Mouse (Mus musculus) heart, embryonic 14.5 days (tissue): ENCODE measurements around the gene Galr3. TPM values are rescaled to one million over a fixed set of nuclear protein-coding genes. Genes with fewer than 3 reads are reported as not detected.

Source experiments
- ATAC-seq: fragments of 200-750 bp; cut with Nextera tagmentation; 2 replicates; pipeline ENCODE4 v1.8.0; 2017; ENCODE audit warnings: low read depth, moderate TSS enrichment; ENCODE audit not compliant: insufficient number of reproducible peaks, insufficient read depth, low FRiP score
- H3K27ac ChIP-seq, 2 experiments: fragments of 200-500 bp in 1 of 2; fragments of 300-500 bp in 1 of 2; sonication (generic) in 1 of 2; replicated peaks in 1 of 2; 2 replicates each; pipeline ENCODE4 v1.5.1; 2012 to 2014; ENCODE audit warnings: low read depth in 2 of 2, low read length in 2 of 2, control low read depth in 1 of 2, mild to moderate bottlenecking in 1 of 2, mixed read lengths in 1 of 2; ENCODE audit not compliant: control insufficient read depth in 1 of 2, insufficient read depth in 1 of 2
- H3K27me3 ChIP-seq: fragments of 300-500 bp; sonication (generic); 2 replicates; pipeline ENCODE4 v1.6.1; 2014; ENCODE audit warnings: mild to moderate bottlenecking, low read length, control low read depth; ENCODE audit not compliant: control insufficient read depth, insufficient read depth
- H3K36me3 ChIP-seq: fragments of 300-500 bp; sonication (generic); 2 replicates; pipeline ENCODE4 v1.6.1; 2014; ENCODE audit warnings: mild to moderate bottlenecking, control low read depth, low read length, mixed read lengths; ENCODE audit not compliant: control insufficient read depth, insufficient read depth
- H3K4me1 ChIP-seq, 2 experiments: fragments of 200-500 bp in 1 of 2; fragments of 300-500 bp in 1 of 2; sonication (generic) in 1 of 2; 2 replicates each; pipeline ENCODE4 v1.6.1; 2012 to 2014; ENCODE audit warnings: low read length in 2 of 2, control low read depth in 1 of 2, mixed read lengths in 1 of 2; ENCODE audit not compliant: control insufficient read depth in 2 of 2, insufficient read depth in 2 of 2
- H3K4me2 ChIP-seq: fragments of 300-500 bp; sonication (generic); 2 replicates; pipeline ENCODE4 v1.6.1; 2014; ENCODE audit warnings: mild to moderate bottlenecking, low read length
- H3K4me3 ChIP-seq, 2 experiments: fragments of 200-500 bp in 1 of 2; fragments of 300-500 bp in 1 of 2; sonication (generic) in 1 of 2; 2 replicates each; pipeline ENCODE4 v1.5.1; 2012 to 2014; ENCODE audit warnings: low read length in 2 of 2, mild to moderate bottlenecking in 2 of 2, control low read depth in 1 of 2, low read depth in 1 of 2, moderate library complexity in 1 of 2; ENCODE audit not compliant: control insufficient read depth in 1 of 2, insufficient read depth in 1 of 2
- H3K9ac ChIP-seq: fragments of 300-500 bp; sonication (generic); 2 replicates; pipeline ENCODE4 v1.6.1; 2014; ENCODE audit warnings: mild to moderate bottlenecking, low read length
- H3K9me3 ChIP-seq: fragments of 300-500 bp; sonication (generic); 2 replicates; pipeline ENCODE4 v1.6.1; 2016; ENCODE audit warnings: low read length, control low read depth; ENCODE audit not compliant: control insufficient read depth
- WGBS: fragments of 180-500 bp; shearing (Covaris S2); extraction: QIAGEN DNeasy Blood & Tissue Kit; methylation state at CpG from one replicate; pipeline ENCODE4 v1.1.7; 2014; 5-methylcytosine and 5-hydroxymethylcytosine counted together
- polyA plus RNA-seq: library from polyadenylated mRNA; unstranded; fragments of >200 nt; fragmentation: Nextera tagmentation; extraction: Ambion mirVana; gene quantifications from 2 replicates; pipeline ENCODE4 v1.2.1, GENCODE M21; 2014

Galr3 gene
- polyA plus RNA-seq, 1 experiment from 2014 or later: not detected

DNA sequence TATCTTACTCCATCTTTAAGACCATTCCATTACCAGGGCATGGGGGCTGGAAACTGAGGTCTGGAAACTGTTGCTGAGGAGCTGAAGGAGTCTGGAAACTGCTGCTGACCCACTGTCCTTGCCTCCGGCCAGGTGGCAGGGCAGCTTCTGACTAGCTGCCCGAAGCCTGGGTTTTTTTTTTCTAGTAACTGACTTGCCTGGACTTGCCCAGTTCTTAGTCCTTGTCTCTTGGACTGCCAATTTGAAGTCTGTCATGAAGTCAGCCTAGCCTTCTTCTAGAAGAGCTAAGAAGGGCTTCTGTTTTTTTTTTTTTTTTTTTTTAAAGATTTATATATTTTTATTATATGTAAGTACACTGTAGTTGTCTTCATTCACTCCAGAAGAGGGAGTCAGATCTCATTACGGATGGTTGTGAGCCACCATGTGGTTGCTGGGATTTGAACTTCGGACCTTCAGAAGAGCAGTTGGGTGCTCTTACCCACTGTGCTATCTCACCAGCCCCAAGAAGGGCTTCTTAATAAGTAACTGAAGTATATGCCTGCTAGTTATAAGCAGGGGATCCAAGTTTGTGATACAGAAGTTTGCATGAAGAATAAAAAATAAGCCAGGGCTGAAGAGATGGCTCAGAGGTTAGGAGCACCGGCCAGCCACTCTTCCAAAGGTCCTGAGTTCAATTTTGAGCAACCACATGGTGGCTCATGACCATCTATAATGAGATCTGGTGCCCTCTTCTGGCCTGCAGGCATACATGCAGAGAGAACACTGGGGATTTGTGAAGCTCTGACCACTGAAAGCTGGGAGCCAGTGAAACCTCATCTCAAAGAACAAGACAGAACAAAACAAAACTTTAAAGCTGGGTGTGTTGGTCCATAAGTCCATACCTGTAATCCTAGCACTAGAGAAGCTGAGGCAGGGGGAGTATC is 29.7 kb downstream of the Galr3 start:
- no peak for ATAC-seq
- 62% methylated on average over 5 of the region's 5 CpGs for WGBS
- H3K27me3 ChIP-seq: no peaks in the 10 kb centered on the region
- H3K4me2 ChIP-seq: no peak overlapping the region
- H3K27ac ChIP-seq: no peak overlapping the region
- H3K36me3 ChIP-seq: peaks cover 1% of the 10 kb centered on the region
- peaks cover 10 to 12% of the 10 kb centered on the region in 2 experiments for H3K4me1 ChIP-seq
- H3K9ac ChIP-seq: 0 out of 2 replicates have a peak overlapping the region, but pooled peaks have one; percentile 12
- H3K4me3 ChIP-seq: no peak overlapping the region
- no peaks in the 10 kb centered on the region for H3K9me3 ChIP-seq

DNA sequence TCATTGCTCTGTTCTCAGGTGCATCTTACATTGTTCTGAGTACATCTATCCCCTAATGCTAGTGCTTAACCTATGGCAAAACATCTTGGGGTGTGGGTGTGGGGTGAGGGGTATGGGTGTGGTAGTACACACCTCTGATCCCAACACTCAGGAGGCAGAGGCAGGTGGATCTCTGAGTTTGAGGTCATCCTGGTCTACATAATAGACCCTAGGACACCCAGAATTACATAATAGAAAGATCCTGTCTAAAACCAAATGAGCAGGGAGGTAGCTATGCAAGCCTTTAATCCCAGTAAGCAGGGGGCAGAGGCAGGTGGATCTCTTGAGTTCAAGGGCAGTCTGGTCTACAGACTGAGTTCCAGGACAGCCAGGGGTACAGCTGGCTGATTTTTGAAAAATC is 32.1 kb downstream of the Galr3 start:
- Histone ChIP-seq H3K27me3 (no peaks in the 10 kb centered on the region), H3K4me3 (no peak overlapping the region), H3K36me3 (peaks cover 25% of the 10 kb centered on the region), H3K4me2 (no peak overlapping the region), H3K4me1 (peaks cover 9 to 10% of the 10 kb centered on the region in 2 experiments), H3K9me3 (no peaks in the 10 kb centered on the region), H3K27ac (no peak overlapping the region), H3K9ac (no peak overlapping the region)
- no peak for ATAC-seq

DNA sequence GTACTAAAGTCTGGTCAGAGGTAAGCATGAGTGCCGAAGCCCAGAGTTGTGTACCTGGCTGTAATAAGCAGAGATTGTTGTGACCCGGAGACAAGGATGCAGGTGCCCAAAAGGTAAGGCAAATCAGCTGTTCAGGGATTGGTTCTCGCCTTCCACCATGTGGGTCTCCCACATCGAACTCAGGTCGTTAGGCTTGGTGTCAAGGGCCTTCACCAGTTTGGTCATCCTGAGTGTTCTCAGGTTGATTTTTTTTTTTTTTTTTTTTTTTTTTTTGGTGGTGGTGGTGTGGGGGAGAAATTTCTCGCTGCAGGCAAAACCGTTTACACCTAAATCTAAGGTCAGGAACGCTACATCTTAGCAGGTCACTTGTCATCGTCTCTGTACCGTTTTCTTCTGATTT is 32.8 kb downstream of the Galr3 start:
- 27% methylated on average over 10 of the region's 10 CpGs for whole genome bisulfite sequencing

DNA sequence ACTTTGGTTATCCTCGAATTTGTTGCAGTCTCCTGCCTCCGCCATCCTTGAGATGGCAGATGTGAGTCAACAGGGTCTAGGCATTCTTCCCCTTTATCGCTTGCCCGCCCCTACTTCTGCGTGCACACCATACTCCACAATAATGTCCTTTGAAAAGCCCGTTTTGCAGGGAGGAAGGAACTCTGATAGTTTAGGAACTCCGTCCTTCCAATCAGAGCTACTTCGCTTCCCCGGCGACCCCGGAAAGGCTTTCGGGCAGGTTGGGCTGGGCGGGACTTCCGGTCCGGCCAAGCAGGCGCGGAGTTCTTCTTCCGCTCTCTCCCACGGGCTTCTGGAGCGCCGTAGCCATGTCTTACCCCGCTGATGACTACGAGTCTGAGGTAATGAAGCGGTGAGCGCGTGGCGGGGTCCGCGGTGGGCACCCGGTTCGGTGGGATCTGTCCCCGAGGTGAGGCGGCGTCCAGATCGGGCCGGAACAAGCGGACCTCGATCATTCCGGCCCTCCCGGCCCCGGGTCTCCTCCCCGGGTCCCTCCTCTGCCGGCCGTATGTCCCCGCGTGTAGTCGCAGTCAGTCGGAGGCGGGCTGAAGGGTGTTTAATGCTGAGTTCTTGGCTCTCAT is 33.3 kb downstream of the Galr3 start, which contains the start of gene Eif3l:
Eif3l (plus strand) TSS at position 267 of the 620 bp plus-strand sequence.
- H3K9me3 ChIP-seq: no peaks in the 10 kb centered on the region
- peak within 1 kb of the TSS; percentile 94 for H3K4me3 ChIP-seq
- WGBS: under 1% methylated on average over 49 of the region's 49 CpGs
- no peaks in the 10 kb centered on the region for H3K27me3 ChIP-seq
- peaks cover 9 to 10% of the 10 kb centered on the region in 2 experiments for H3K4me1 ChIP-seq
- H3K9ac ChIP-seq: peak within 1 kb of the TSS; percentile 94
- ATAC-seq: peak; percentile 80
- peaks cover 38% of the 10 kb centered on the region for H3K36me3 ChIP-seq
- H3K4me2 ChIP-seq: peak within 1 kb of the TSS; percentile 93
- peak within 1 kb of the TSS; percentile 74 to 83 for H3K27ac ChIP-seq

More for the DNA sequence above, 32.8 kb downstream of the Galr3 start:
- H3K27me3 ChIP-seq: no peaks in the 10 kb centered on the region
- H3K9me3 ChIP-seq: no peaks in the 10 kb centered on the region
- H3K4me3 ChIP-seq: peak overlapping the region; percentile 94; a peak in 3 of 4 replicates
- ATAC-seq: no peak
- peak overlapping the region; percentile 93 for H3K4me2 ChIP-seq
- H3K36me3 ChIP-seq: peaks cover 32% of the 10 kb centered on the region
- peak overlapping the region; percentile 94 for H3K9ac ChIP-seq
- peaks cover 9 to 10% of the 10 kb centered on the region in 2 experiments for H3K4me1 ChIP-seq
- H3K27ac ChIP-seq: peak overlapping the region; percentile 74 to 83

DNA sequence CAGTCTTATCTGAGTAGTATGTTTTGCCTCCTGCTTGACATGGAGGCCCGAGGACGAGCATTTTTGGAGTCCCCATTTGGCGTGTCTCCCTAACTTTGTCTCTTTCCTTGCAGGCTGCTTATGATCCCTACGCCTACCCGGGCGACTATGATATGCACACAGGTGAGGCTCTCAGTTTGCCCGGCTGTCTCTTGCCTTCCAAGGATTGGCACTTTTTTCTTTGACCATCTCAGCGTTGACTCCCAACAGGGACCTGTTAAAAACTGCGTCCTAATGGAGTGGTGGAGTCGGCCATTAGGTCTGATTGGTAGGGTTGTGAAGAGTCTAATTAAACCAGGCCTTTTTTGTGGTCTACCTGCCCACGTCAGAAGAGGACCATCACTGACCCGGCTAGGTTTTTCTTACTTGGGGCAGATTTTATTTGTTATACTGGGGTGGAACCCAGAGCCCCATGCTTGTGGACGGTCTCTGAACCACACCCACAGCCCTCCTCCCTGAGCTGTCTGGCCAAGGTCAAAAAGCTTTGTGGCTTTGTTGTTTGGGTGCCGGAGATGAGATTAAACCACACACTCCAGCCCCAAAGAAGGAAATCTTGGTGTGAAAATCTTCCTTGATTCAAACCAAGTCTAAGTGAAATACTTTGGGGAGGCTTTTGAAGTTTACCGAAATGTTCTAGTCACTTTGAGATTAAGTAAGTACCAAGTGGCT is 34.1 kb downstream of the Galr3 start:
- 34% methylated on average over 15 of the region's 15 CpGs for WGBS
- H3K4me2 ChIP-seq: peak overlapping the region; percentile 93
- peaks cover 9 to 10% of the 10 kb centered on the region in 2 experiments for H3K4me1 ChIP-seq
- H3K4me3 ChIP-seq: peak overlapping the region; percentile 94
- peak overlapping the region; percentile 94 for H3K9ac ChIP-seq
- ATAC-seq: no peak
- no peaks in the 10 kb centered on the region for H3K9me3 ChIP-seq
- H3K36me3 ChIP-seq: peaks cover 46% of the 10 kb centered on the region
- H3K27ac ChIP-seq: peak overlapping the region in 1 of 2 experiments; percentile 83; a peak in 1 of 4 replicates
- H3K27me3 ChIP-seq: no peaks in the 10 kb centered on the region

DNA sequence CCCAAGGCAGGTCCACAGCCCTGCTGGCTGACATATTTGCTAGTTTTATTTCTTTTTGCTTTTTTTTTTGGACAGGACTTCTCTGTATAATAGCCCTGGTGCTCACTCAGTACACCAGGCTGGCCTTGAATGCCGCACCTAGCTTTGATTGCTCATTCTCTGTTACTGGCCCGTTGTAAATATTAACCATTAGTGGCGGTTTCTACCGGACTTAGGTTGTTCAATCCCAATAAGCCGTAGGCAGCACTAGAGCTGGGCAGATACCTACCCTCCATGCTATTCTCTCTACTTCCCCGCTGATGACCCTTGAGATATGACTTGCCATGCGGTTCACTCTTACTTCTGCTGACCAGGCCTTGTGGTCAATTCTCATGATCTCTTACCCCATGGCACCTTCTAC is 37.9 kb downstream of the Galr3 start:
- H3K27ac ChIP-seq: no peak overlapping the region
- H3K9me3 ChIP-seq: no peaks in the 10 kb centered on the region
- no peak overlapping the region for H3K4me2 ChIP-seq
- peaks cover 6% of the 10 kb centered on the region in 2 experiments; a peak in 3 of 4 replicates for H3K4me1 ChIP-seq
- H3K36me3 ChIP-seq: peaks cover 83% of the 10 kb centered on the region
- no peaks in the 10 kb centered on the region for H3K27me3 ChIP-seq
- 93% methylated on average over 7 of the region's 7 CpGs for WGBS
- ATAC-seq: no peak
- no peak overlapping the region for H3K9ac ChIP-seq
- no peak overlapping the region for H3K4me3 ChIP-seq

DNA sequence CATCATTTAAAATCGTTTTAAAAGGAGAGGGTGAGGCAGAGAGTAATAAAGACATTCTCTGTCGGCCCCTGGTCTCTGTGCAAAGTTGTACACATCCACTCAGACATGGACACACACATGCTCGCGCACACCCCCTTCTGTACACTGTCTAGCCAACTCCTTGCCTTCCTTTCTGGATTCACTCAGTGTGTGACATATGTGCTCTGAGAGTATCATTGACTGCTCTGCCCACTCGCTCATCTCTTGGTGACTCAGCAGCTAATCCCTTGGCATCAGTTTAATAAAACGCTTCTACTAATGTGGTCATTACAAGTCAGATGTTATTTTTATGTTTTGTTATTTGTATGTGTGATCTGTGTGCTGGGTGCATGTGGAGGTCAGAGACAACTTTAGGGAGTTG is 50.6 kb downstream of the Galr3 start:
- H3K9ac ChIP-seq: no peak overlapping the region
- H3K9me3 ChIP-seq: no peaks in the 10 kb centered on the region
- WGBS: 87% methylated on average over 6 of the region's 6 CpGs
- no peak overlapping the region for H3K27ac ChIP-seq
- H3K4me2 ChIP-seq: no peak overlapping the region
- H3K27me3 ChIP-seq: no peaks in the 10 kb centered on the region
- ATAC-seq: no peak
- H3K36me3 ChIP-seq: peaks cover 88% of the 10 kb centered on the region
- H3K4me1 ChIP-seq: peaks cover 8 to 21% of the 10 kb centered on the region in 2 experiments
- H3K4me3 ChIP-seq: no peak overlapping the region
